Mouse (Mus musculus) forebrain, postnatal 0 days (tissue): Measurements from ENCODE around the gene Slc2a1. TPM values are rescaled to one million over a fixed set of nuclear protein-coding genes. Genes with fewer than 3 reads are reported as not detected.

Source experiments
- ATAC-seq: fragments of 200-750 bp; cut with Nextera tagmentation; 2 replicates; pipeline ENCODE4 v1.8.0; 2017; ENCODE audit warnings: mild to moderate bottlenecking, moderate library complexity
- DNase-seq: peaks from one replicate; pipeline ENCODE4 v3.0.0-alpha.2; 2015
- H3K27ac ChIP-seq: fragments of 300-500 bp; sonication (generic); 2 replicates; pipeline ENCODE4 v1.5.1; 2014; ENCODE audit warnings: low read depth, mild to moderate bottlenecking, antibody characterized with exemption, low read length, moderate library complexity, mixed read lengths
- H3K27me3 ChIP-seq: fragments of 300-500 bp; sonication (generic); 2 replicates; pipeline ENCODE4 v1.6.1; 2014; ENCODE audit warnings: mild to moderate bottlenecking, low read length, mixed read lengths; ENCODE audit not compliant: insufficient read depth
- H3K36me3 ChIP-seq: fragments of 300-500 bp; sonication (generic); 2 replicates; pipeline ENCODE4 v1.6.1; 2014; ENCODE audit warnings: mild to moderate bottlenecking, moderate library complexity; ENCODE audit not compliant: insufficient read depth
- H3K4me1 ChIP-seq: fragments of 300-500 bp; sonication (generic); 2 replicates; pipeline ENCODE4 v1.6.1; 2014; ENCODE audit warnings: antibody characterized with exemption; ENCODE audit not compliant: insufficient read depth
- H3K4me2 ChIP-seq: fragments of 300-500 bp; sonication (generic); 2 replicates; pipeline ENCODE4 v1.6.1; 2014; ENCODE audit warnings: low read depth, mild to moderate bottlenecking, moderate library complexity
- H3K4me3 ChIP-seq: fragments of 300-500 bp; sonication (generic); 2 replicates; pipeline ENCODE4 v1.5.1; 2014; ENCODE audit warnings: low read depth, low read length, mixed read lengths
- H3K9ac ChIP-seq: fragments of 300-500 bp; sonication (generic); 2 replicates; pipeline ENCODE4 v1.6.1; 2014; ENCODE audit warnings: mild to moderate bottlenecking
- H3K9me3 ChIP-seq: fragments of 300-500 bp; sonication (generic); 2 replicates; pipeline ENCODE4 v1.6.1; 2016; ENCODE audit warnings: low read length
- CTCF ChIP-seq: sonication (generic); IDR thresholded peaks from 2 replicates; pipeline ENCODE4 v1.5.1; 2016; ENCODE audit warnings: antibody characterized with exemption, control low read depth, low read depth
- WGBS: fragments of 180-500 bp; shearing (Covaris S2); extraction: QIAGEN DNeasy Blood & Tissue Kit; methylation state at CpG from one replicate; pipeline ENCODE4 v1.1.7; 2014; 5-methylcytosine and 5-hydroxymethylcytosine counted together
- polyA plus RNA-seq: library from polyadenylated mRNA; unstranded; fragments of >200 nt; fragmentation: Nextera tagmentation; extraction: Ambion mirVana; gene quantifications from 2 replicates; pipeline ENCODE4 v1.2.1, GENCODE M21; 2015
- total RNA-seq: library from RNA; depleted of rRNA; stranded (reverse); fragments of >200 nt; gene quantifications from 2 replicates; pipeline ENCODE4 v1.2.3, GENCODE M21; 2014

The Slc2a1 gene
- total and polyA plus RNA-seq, 2 experiments from 2014 or later: 41.4 to 64.8 TPM

DNA sequence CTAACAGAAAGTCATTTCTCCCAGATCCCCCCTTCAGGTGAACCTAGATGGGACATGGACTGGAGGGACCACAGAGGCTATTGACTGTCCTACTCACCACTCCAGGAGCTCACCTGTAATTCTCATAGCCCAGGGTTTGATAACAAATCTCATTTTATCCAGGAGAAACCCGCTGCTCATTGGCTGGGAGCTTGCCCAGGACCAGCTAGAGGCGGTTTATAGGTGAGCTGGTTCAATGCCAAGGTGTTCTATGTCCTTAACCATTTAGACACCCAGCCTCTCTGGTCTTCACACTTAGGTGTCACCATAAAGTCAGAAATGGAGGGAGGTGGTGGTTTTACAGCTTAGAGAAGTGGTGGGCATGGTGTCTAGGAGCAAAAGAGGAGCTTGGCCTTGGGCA, 644 bp upstream of the Slc2a1 start:
- no peak for ATAC-seq
- no peak overlapping the region for H3K27ac ChIP-seq
- H3K36me3 ChIP-seq: no peaks in the 10 kb centered on the region

DNA sequence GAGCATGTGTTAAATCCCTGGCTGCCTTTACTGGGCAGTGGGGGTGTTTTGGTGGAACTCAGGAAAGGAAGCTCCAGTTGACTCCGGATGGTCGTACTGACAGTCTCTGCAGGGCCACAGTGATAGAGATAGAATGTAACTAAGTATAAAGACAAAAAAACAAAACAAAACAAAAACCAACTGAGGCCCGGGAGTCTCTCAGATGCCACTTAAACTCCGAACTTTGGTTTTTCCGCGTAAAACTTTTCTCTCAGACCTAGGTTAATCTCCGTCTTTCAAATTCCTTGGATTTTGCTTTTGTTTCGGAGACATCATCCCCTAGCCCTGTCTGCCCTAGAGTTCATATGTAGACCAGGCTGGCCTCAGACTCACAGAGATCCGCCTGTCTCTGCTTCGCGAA, 1.1 kb downstream of the Slc2a1 start:
- Histone ChIP-seq H3K4me2 (peak overlapping the region; percentile 79), H3K4me3 (peak overlapping the region; percentile 56), H3K9ac (peak overlapping the region; percentile 69), H3K36me3 (no peaks in the 10 kb centered on the region), H3K27ac (no peak overlapping the region), H3K27me3 (no peaks in the 10 kb centered on the region), H3K9me3 (no peaks in the 10 kb centered on the region), H3K4me1 (peaks cover 14% of the 10 kb centered on the region; the same call in 1 of the 2 replicates)
- DNase-seq (no peak), ATAC-seq (no peak)
- 7% methylated on average over 11 of the region's 11 CpGs for WGBS
- TF ChIP-seq CTCF: no peak

More for the DNA sequence above, 644 bp upstream of the Slc2a1 start:
- DNase-seq: no peak
- Histone ChIP-seq H3K9me3 (no peaks in the 10 kb centered on the region), H3K27me3 (no peaks in the 10 kb centered on the region), H3K4me2 (peak overlapping the region; percentile 79), H3K4me3 (peak overlapping the region; percentile 56; the same call in 1 of the 2 replicates), H3K9ac (no peak overlapping the region), H3K4me1 (peaks cover 14% of the 10 kb centered on the region; the same call in 1 of the 2 replicates)
- WGBS: 59% methylated on average over 2 of the region's 2 CpGs
- TF ChIP-seq CTCF: no peak

DNA sequence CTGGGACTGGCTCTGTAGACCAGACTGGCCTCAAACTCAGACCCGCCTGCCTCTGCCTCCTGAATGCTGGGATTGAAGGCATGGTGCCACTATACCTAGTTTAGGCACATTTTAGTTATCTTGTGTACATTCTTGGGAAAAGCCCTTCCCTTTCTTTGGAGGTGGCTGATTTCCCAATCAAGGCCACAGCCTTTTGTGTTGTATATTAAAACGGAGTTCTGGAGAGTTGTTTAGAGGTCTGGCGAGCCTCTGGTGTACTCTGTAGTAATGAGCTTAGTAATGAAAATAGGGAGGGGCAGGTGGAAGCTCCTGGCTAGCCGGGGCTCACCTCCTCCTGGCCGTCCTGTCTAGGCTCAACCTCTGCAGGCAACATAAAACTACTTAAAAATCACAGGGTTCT, 2.0 kb downstream of the Slc2a1 start:
- DNase-seq: no peak
- peak overlapping the region; percentile 3; the same call in 1 of the 2 replicates for H3K4me3 ChIP-seq
- ATAC-seq: no peak
- TF ChIP-seq CTCF: no peak
- H3K9me3 ChIP-seq: no peaks in the 10 kb centered on the region
- 20% methylated on average over 5 of the region's 5 CpGs for whole genome bisulfite sequencing
- no peak overlapping the region for H3K27ac ChIP-seq
- H3K4me2 ChIP-seq: no peak overlapping the region
- H3K27me3 ChIP-seq: no peaks in the 10 kb centered on the region
- peaks cover 8% of the 10 kb centered on the region; the same call in 1 of the 2 replicates for H3K4me1 ChIP-seq
- no peaks in the 10 kb centered on the region for H3K36me3 ChIP-seq
- H3K9ac ChIP-seq: no peak overlapping the region

DNA sequence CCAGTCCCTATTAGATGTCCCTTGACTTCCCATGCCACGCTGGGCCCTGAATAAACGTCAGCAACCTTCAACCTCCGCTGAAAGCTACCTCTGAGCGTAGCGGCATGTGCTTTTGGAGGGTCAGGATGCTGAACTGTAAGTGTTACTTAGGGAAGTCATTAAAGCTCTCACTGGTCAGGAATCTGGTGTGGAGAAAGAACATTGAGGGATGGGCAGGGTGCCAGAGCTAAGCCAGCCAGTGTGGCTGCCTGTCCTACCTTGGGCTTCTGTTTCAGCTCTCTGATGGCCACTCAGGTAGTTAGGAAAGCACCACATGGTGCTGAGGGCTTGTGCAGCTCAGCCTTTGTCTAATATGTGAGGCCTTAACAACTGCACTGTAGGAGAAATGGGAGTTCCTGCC, 2.9 kb downstream of the Slc2a1 start:
- 64% methylated on average over 5 of the region's 5 CpGs for WGBS
- Histone ChIP-seq H3K4me3 (no peak overlapping the region), H3K36me3 (no peaks in the 10 kb centered on the region), H3K27ac (no peak overlapping the region), H3K9ac (no peak overlapping the region), H3K4me1 (peaks cover 7% of the 10 kb centered on the region; the same call in 1 of the 2 replicates), H3K9me3 (no peaks in the 10 kb centered on the region), H3K27me3 (no peaks in the 10 kb centered on the region), H3K4me2 (no peak overlapping the region)
- DNase-seq (no peak), ATAC-seq (no peak)
- TF ChIP-seq CTCF: no peak

DNA sequence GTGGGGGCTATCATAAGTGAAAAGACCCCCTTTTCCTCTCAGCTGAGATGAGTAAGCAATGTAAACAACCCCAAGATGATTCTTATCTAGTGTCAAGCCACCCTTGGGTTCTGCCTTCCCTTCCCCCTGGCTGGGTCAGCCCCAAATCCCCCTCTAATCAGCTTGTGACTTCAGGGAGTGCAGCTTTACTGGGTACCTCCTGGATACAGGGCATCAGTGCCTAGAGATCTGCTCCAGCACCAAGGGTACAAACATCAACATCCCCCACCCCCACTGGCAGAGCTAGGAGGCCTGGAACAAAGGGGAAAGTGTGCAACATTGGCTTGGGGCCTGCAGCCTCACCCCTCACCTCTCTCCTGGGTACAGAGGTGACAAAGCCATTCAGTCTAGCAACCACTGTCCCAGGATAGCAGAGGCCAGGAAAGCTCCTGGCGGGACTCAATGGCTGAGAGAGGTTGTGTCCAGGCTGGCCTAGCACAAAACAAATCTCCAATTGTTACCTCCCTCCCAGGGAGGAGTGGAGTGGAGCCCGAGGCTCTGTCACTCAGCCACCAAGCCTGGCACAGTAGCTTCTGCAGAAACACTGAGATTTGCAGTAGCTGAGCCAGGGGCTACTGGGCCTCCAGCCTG, 3.9 kb downstream of the Slc2a1 start:
- Histone ChIP-seq H3K4me2 (peak overlapping the region; percentile 17; the same call in 1 of the 2 replicates), H3K4me1 (peaks cover 7% of the 10 kb centered on the region; the same call in 1 of the 2 replicates), H3K9me3 (no peaks in the 10 kb centered on the region), H3K36me3 (no peaks in the 10 kb centered on the region), H3K9ac (no peak overlapping the region), H3K27me3 (no peaks in the 10 kb centered on the region), H3K4me3 (no peak overlapping the region), H3K27ac (no peak overlapping the region)
- no peak for TF ChIP-seq CTCF
- DNase-seq (peak; percentile 9), ATAC-seq (no peak)
- 21% methylated on average over 2 of the region's 2 CpGs for WGBS

DNA sequence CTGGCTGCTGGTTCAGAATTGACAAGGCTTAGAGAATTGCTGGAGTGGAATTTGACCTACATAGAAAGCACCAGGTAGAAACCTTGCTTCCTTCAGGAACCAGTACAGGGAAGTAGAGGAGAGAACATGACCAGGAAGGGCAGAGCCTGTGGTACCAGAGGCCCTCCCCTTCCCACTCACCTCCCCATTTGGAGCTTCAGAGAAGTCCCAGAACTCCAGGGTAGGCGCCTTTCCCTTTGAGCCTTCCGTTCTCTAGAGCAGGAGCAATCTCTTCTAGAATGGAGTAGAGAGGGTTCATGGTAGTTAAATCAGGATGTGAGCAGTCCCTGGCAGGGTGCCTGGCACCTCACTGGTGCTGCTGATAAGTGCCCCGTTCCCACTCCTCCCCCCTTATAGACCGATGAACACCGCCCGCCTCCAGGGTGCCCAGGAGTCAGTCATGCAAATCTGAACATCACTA, 7.1 kb downstream of the Slc2a1 start:
- H3K9me3 ChIP-seq: no peaks in the 10 kb centered on the region
- WGBS: 49% methylated on average over 6 of the region's 6 CpGs
- no peak overlapping the region for H3K9ac ChIP-seq
- no peak overlapping the region for H3K4me2 ChIP-seq
- H3K27ac ChIP-seq: no peak overlapping the region
- DNase-seq: no peak
- no peaks in the 10 kb centered on the region for H3K27me3 ChIP-seq
- H3K4me1 ChIP-seq: no peaks in the 10 kb centered on the region
- H3K36me3 ChIP-seq: 0 out of 2 replicates have a peak, but pooled peaks cover 4% of the 10 kb centered on the region
- no peak for ATAC-seq
- no peak for TF ChIP-seq CTCF
- no peak overlapping the region for H3K4me3 ChIP-seq

DNA sequence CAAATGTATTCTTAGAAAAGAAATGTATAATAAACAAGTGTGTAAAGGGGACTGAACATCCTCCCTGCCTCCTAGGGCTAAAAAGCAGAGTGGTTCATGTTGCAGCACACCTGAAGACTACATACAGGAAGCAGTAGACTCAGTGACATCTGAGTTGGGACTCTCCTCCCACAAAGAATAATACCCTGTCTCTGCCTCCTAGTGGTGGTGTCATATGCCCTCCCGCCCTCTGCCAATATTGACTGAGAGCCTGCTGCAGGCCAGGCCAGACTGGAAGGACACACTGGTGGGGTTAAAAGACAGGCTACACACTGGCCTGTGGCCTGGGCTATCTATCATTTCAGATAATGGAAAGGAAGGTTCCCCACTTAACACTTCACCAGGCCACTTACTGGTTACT, 7.8 kb downstream of the Slc2a1 start:
- no peak overlapping the region for H3K27ac ChIP-seq

More for the DNA sequence above, 7.8 kb downstream of the Slc2a1 start:
- no peak for ATAC-seq
- Histone ChIP-seq H3K36me3 (0 out of 2 replicates have a peak, but pooled peaks cover 7% of the 10 kb centered on the region), H3K9me3 (no peaks in the 10 kb centered on the region), H3K9ac (no peak overlapping the region), H3K4me1 (no peaks in the 10 kb centered on the region), H3K4me3 (no peak overlapping the region), H3K4me2 (no peak overlapping the region), H3K27me3 (no peaks in the 10 kb centered on the region)
- WGBS: 80% methylated on average over 1 of the region's 1 CpGs
- no peak for TF ChIP-seq CTCF
- no peak for DNase-seq
